Mouse (Mus musculus) T-helper 17 cell (primary cell): ENCODE results near the gene Apoa2.

Source experiments
- in situ Hi-C, 2 experiments: fragments of 300-600 bp; cut with MboI, MseI; formaldehyde crosslinking; loops; 1 replicate in 1 of 2; 2 replicates in 1 of 2; pipeline ENCODE4 v1.15.1; 2025; ENCODE audit warnings: high pct_unique_total_duplicates in 2 of 2

The Apoa2 gene

DNA sequence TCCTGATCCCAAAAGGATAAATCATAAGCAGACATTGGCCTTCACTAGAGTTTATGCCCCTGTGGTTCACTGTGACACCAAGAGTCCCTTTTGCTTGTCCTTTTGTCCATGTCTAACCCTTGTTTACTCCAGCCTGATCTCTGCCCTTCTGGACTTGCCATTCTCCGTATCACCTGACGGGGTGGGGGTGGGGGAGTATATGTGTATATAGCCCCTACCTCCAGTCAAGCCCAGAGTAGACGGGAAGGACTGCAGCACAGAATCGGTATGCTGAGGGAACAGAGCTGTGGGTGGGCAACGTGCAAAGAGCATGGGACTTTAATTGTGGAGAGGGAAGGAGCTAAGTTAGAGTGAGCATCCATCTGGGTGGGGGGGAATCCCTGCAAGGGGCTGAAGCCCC lies at the start of gene Apoa2:
TSS of gene Apoa2 (plus strand) at position 198 of the 400 bp plus-strand sequence.
- in situ Hi-C loops: loop anchor here in 1 of 2 experiments (5.0 kb wide), 1 partner anchor 108 kb away; no protein-coding TSS in a partner anchor

DNA sequence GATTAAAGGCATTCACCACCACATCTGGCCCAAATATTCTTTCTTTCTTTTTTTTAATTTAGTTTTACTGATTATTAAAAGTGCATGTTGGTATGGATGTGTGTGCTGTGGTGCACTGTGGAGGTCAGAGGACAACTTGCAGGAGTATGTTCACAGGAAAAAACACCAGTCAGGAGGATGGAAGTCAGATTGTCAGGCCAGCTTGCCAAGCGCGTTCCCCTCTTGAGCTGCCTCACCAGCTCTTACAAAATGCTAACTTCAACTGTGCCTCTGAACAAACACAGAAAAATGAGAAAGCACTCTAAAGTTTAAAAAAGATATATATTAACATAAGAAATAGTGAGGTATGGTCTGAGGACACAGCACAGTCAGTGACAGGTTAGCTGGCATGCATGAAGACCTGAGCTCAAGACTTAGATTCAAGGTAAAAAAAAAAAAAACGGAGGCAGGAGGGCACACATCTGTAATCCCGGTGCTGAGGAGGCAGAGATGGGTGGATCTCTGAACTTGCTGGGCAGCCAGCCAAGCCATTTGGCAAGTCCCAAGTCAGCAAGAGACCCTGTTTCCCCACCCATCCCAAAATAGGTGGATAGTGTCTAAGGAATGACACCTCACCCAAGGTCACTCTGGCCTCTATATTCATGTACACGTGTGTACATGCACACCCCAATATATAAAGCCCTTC lies 45.2 kb upstream of the Apoa2 start:
- in situ Hi-C loops: no loop called here

DNA sequence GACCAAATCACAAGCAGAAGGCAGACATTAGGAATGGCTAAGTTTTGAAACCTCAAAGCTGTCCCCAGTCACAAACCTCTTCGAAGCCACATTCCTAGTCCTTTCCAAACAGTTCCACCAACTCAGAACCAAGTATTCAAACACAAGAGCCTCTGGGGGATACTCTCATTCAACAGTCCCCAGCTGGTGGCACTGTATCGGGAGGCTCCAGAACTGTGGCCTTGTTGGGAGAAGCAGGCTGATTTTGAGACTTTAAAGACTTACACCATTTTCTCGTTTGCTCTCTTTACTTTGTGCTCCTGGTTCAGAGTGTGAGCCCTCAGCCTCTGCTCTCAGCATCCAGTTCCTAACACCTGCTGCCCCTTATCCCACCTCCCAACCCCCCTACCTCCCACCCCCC lies 41.8 kb upstream of the Apoa2 start:
- in situ Hi-C loops: no loop called here

DNA sequence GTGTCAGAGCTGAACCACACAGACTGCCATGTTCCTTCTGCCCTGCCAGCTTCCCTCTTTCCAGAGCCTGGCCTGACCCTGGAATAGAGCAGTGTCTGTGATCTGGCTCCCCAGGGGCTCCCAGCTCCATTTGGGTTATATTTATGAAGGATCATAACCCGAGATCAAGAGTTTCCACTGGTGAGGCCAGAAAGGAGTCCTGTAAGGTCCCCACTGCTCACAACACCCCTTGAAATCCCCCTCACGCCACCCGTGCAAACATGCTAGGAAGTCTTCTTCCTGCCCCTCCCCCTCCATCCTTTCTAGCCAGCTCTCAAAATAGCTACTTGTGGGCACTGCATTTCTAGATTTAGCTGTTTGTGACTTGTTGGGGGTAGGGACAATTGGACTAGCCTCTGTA lies 41.2 kb upstream of the Apoa2 start:
- in situ Hi-C loops: no loop called here

DNA sequence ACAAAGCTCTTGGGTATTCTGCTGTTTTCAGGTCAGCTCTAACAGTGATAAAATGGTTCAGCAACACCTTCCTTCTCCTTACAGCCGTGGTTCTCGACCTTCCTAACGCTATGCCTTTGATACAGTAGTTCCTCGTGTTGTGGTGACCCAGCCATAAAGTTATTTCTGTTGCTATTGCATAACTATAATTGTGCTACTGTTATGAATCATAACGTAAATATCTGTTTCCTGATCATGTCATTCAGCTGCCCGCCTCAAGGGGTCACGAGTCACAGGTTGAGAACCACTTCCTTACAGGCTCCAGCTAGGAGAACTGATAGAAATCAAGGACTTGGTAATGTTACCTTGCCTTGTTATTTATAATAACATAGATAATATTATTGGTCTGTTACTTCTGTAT lies 40.5 kb upstream of the Apoa2 start:
- in situ Hi-C loops: no loop called here

DNA sequence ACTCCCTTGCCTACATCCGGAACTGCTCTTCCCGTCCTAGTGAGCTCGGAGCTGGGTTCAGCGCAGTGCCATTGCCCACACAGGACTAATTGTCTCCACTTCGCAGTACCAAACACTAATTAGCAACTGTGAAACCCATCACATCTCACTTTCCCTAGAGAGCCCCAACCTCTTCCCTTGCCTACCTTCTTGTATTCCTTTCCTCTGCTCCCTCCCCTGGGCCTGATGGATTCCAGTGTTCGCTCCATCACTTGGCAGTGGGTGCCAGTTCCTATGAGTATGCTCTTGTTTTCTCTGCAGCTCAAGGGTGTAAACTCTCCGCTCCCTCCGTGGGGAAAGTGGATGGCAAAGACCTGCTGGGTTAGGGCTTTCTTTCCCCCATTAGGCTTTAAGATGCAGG lies 39.2 kb upstream of the Apoa2 start:
- in situ Hi-C loops: no loop called here

DNA sequence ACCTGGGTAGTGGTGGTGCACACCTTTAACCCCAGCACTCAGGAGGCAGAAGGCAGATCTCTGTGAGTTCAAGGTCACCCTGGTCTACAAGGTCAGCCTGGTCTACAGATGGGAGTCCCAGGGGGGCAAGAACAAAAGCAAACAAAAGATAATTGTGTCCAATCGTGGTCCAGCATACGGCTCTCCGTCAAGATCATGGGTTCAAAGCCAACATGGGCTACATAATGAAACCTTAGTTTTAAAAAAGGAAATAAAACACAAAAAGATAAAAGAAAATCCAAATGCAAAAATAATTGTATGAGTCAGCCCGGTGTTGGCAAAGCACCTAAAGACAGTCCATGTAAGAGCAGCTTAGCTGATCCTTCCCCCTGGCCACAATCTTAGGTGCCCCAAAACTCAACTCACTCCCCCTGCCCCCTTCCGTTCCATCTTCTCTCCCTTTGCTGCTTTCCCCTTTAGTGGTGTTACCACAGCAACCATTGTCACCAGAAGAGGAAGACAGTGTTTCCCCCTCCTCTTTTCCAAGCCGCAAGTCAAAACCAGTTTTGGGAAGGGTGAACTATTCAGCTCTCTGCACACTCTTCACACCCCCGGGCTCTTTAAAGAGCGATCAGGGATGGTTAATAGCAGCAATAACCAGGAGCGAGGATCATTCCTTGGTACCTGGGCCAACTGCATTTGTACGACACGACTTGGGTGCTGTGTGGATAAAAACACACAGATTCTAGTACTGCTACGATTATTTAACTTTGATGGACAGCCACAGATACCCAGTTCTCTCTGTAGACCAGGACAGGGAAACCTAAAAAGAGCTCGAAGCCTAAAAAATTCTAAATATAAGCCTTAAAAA lies 36.8 kb upstream of the Apoa2 start:
- in situ Hi-C loops: no loop called here

DNA sequence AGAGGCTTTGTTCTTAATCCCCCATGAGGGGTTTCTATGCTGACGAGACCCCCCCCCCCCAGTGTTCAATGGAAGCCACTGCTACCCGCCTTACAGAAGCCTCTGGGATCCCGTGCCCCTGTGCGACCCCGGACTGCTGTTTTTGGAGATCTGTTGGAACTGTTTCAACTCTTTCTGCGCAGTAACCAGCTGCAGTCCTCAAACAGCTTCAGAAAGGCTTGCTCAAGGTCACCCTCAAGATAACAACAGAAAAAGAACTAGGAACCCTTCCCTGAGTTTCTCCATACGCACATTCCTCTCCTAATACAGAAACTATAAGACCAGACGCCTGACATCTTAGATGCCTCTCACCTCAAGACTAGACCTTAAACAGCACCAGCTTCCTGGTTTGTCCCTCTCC lies 35.8 kb upstream of the Apoa2 start:
- in situ Hi-C loops: no loop called here

DNA sequence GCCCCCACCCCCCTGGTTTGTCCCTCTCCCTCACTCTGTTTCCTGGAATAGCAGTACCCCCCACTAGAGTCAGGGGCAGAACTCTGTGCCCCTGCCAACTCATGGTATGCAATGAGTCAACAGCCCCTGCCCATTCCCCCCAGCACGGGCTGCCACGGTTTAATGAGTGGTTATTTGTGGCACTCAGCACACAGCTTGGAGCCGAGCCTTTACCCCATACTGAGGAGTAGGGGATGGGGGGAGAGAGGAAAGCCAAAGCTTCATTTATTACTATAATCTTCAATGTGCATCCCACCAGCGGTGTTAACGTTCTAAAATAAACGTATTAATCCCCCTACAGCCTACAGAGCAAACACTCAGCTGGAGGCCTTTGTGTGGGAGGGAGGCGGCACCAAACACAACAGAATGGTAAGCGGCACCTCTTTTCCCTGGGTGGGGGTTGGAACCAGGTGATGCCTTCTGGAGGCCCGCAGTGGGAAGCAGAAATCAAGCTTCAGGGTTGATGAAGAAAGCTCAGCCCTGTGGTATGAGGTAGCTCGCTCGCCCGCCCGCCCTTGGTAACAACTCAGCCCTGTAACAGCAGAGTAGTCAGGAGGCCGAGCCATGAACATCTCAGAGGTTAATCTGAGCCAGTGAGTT lies 35.3 kb upstream of the Apoa2 start:
- in situ Hi-C loops: no loop called here

DNA sequence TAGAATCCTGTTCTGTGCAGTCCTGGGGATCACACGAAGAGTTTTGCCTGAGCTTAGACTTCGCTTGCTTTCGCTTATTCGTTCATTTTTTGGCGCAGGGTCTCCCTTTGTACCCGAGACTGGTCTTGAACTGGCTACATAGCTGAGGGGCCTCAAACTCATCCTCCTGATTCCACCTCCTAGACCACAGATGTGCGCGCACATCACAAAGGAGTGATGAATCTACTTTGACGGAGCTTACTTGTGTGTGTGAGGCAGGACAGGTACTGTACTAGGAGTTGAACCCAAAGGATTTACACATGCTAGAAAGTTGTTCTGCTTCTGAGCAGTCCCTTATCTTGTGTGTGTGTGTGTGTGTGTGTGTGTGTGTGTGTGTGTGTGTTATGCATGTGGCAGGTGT lies 34.0 kb upstream of the Apoa2 start:
- in situ Hi-C loops: no loop called here

DNA sequence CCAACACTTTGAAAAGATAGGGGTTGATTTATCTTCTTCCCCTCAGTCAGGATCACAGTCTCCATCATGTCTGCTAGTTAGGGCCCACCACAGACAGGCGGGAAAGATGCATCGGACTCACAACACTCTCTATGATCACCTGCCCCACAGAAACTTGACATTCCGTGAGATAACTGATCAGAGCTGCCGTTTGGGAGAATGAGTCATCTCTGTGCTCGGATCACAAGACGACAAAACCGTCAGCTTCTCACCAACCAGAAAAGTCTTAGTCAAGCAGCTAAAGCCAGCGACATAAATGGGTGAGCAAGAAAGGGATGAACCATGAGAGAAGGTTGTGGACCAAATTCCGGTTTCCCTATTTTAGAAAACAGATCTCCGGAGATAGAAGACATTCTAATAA lies 32.6 kb upstream of the Apoa2 start:
- in situ Hi-C loops: no loop called here

DNA sequence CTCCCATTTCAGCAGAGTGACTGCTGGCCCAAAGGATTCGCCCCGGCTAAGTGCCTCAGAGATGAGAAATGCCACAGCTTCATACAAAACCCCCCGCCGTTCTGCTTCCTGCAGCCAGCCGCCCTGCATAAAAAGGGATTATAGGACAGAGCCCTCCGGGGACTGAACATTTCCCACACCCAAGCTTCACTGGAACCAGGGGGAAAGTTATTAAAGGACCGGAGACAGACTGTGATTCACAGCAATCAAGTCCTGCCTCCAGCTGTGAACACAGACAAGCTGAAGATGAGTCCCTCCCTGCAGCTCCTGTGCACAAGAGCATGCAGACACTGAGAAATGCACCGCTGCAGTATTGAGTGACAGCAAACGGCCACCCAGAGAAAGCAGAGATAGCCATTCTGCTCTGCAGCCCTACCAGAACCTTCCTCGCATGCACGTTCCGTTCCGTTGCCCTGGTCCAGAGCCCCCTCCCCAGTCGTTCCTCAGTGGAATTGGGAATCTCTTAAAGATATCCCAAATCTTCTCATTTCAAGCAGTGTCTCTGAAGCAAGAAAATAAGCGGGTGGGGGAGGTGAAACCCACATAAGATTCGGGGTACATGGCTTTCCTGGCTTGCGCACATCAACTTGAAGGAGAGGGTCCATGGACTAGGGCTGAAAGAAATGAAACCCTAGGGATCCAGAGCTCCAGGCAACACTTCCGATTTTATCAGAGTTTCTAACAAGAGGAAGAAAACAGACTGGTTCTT lies 31.6 kb upstream of the Apoa2 start:
- in situ Hi-C loops: no loop called here

DNA sequence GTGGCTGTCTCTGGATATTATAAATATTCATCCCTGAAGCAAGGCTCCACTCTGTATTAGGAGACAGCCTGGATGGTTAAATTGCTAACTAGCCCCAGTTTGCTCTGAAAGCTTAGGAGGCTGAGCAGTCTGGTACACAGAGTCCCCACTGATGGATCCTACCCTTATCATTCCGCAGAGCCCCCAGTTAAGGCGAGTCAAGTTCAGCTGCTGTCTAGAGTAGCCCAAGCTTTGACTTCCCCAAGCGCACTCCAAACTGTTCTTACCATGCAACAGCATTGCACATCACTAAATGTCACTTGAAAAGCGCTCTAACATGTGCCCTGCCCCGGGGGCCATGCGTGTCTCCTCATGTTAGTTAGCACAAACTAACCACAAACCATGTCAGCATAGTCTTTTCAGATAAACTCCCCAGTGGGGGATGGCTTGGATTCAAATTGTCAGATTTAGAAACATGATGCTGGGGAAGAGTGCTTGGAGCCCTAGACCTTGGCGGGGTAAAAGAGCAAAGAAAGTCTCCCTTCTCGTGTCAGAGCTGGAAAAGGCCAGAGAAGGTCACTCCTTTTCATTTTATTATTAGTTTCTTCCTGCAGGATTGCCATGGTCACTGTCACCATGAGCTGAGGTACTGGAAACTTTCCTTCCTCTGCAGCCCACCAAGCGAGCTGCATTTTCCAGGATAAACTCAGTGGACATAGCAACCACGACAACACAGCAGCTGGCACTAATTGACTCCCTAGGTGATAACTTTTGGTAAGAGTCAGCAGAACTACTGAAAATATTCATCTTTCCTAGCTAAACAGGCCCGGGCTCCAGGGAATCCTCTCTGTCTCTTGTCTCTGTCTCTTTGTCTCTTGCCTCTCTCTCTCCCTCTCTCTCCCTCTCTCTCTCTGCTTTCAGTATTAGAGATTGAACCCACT lies 30.7 kb upstream of the Apoa2 start:
- in situ Hi-C loops: no loop called here

DNA sequence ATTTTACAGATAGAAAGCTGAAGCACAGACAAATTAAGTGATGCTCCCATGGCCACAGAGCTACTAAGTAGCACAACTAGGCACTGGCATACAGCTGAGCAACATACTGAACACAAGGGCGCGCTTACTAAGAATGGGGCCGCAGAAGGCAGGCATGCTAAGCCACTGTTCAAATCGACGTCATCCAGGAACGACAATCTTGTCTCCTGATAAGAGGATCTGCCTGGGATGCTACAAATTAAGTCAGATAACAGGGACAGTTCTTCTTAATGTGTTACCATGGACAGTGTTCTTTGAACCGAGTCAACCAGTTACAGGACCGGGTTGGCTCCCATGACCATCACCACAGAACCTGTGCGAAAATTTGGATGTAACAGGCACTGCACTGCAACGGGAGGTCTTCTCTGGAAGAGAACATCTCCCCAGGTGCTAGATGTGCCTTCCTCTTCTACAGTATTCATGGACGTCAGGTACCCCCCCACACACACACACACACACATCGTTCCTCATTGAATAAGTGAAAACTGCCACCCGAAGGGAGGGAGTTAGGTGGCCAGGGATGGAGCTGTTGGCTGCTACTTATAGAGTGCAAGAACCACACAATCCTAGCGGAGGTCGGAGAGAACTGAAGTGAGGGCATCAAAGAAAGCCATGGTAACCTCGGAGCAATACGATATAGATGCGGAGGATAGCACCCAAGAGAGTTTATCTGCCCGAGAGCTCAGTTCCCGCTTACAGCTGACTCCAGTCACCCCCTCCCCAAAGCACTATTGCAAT lies 29.6 kb upstream of the Apoa2 start:
- in situ Hi-C loops: no loop called here

DNA sequence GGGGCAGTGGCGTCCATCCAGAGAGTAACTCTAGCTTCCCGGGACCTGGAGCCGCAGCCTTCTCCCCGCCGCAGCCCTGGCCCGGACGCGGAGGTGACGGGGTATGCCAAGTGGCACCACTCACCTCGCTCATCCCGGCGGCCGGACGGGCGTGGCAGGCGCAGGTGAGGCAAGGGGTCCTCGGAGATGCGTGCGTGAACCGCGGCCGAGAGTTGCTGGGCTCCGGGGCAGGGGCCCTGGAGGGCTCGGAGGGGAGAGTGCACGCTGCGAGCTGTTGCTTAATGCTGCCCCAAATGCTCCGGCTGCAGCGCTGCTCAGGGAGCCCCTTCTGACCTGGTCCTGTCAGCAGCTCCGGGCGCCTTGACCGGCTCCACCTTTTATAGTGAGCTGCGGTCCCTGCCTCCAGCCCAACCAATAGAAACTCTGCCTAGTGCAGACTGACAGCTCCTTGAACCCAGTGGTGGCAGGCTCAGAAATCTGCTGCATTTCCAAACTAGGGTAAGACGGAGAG lies 28.9 kb upstream of the Apoa2 start, which contains the start of gene Pcp4l1:
TSS of gene Pcp4l1 (minus strand) at position 382 of the 511 bp plus-strand sequence.
- in situ Hi-C loops: no loop called here

DNA sequence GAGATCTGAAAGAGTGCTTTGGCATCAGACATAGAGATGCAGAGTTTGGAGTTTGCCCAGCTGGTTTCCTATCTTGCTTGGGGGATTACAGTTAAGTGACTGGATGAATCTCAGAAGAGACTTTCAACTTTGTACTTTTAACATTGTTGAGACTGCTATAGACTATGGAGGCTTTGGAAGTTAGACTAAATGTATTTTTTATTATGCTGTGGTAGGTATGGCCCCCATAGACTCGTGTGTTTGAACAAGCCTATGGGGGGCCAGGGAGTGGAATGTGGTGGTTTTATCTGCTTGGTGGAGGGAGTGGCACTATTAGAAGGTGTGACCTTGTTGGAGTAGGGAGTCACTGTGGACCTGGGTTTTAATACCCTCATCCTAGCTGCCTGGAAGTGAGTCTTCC lies 25.3 kb upstream of the Apoa2 start:
- in situ Hi-C loops: no loop called here

DNA sequence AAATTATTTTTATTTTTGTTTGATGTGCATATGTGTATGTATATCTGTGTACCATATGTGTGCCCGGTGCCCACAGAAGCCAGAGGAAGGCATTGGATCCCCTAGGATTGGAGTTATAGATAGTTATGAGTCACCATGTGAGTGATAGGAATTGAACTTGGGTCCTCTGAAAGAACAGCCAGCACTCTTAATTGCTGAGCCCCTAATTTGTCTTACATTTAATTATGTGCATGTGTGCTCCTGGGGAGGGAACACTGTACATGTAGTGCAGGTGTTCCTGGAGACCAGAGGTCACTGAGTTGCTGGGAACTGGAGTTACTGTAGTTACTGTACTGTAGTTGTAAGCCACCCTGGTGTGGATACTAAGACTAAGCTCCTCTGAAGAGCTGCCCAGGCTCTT lies 24.1 kb upstream of the Apoa2 start:
- in situ Hi-C loops: no loop called here

DNA sequence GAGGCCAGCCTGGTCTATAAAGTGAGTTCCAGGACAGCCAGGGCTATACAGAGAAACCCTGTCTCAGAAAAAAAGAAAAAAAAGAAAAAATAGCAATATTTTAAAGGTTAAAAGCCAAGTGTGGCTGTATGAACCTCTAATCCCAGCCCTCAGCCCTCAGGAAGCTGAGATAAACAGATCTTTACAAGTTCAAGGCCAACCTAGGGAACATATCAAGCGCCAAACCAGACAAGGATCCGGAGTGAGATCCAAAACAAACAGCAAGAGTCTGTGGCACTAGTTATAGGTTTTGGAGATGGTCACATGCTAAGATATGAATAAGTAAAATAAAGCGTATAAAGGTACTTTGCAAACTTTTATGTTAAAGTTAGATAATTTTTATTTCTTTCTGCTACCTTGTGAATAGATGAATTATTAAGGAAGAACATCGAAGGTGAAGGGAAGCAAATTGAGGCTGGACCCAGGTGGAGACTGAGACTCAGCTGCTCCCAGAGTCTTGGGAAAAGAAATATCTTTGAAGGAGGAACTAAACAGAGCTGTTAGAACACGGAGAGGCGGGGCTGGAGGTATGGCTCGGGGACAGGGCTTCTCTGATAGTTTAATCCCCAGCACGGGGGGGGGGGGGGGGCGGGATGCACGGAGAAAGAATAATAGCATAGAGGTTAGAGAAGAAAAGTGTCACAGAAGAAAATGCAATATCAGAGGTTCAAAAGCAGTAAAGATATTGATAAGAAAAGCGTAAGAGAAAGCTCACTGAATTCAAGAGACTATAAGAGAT lies 21.2 kb upstream of the Apoa2 start:
- in situ Hi-C loops: no loop called here

DNA sequence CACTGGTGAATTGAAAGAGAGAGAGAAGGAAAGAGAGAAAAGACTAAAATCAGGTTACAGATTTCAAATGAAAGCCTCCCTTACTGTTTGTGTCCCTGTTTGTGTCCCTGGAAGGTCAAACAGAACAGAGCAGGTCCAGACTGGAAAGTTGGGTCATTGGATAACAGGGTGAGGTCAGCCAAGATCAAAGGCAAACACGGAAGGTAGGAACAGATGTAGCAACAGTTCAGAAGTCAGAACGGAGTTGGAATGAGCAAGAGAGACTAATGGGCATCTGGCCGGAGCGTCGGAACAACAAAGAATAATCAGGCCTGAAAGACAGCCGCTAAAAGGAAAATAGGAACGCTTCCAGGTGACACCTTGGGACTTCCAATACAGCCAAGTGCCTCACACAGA lies 20.6 kb upstream of the Apoa2 start:
- in situ Hi-C loops: no loop called here
